Mouse (Mus musculus): ENCODE measurements around the gene Gm43552.

- TF ChIP-seq POLR2A (IDR thresholded peaks at IDR 0.05; ENCODE audit: extremely low read depth, insufficient read depth, low read length) = no peak
- TF ChIP-seq CTCF (IDR thresholded peaks at IDR 0.05; ENCODE audit: extremely low read depth, insufficient read depth, low read length) = no peak
Measured at GRCm38 (mm10) chr5:65486514-65486913, 6.1 kb downstream of the Gm43552 start.
